Mouse (Mus musculus): ENCODE measurements around the gene Phgdh.

DNA sequence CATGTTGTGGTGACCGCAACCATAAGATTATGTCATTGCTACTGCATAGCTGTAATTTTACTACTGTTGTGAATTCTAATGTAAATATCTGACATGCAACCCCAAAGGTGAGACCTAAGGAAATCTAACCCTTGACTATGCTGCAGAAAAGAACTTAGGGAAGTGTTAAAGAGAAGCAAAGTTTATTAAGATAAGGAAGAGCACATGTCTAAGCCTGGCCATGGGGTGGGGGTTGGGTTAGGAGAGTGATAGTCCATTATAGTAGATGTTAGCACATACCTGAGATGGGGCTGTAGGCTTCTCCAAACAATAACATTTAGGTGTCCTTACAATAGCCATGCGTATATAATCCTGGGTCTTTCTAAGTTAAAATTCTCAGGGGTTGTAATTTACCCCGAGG, 3.4 kb upstream of the Phgdh start:
- TF ChIP-seq CTCF (IDR thresholded peaks at IDR 0.05; ENCODE audit: extremely low read depth, insufficient read length, insufficient replicate concordance, low read depth, low read length) (no peak), POLR2A (IDR thresholded peaks at IDR 0.05; ENCODE audit: low read depth, low read length) (no peak)

All from small intestine, adult 2 months (tissue).